Mouse (Mus musculus) cerebellum, adult 9-11 months (tissue): ENCODE measurements around the gene Supt16.
A peak's percentile ranks its signal among the peaks of the same experiment; 100 is the strongest.

Experiments
- DNase-seq: peaks from one replicate; pipeline ENCODE4 v3.0.0; 2022

Gene Supt16

DNA sequence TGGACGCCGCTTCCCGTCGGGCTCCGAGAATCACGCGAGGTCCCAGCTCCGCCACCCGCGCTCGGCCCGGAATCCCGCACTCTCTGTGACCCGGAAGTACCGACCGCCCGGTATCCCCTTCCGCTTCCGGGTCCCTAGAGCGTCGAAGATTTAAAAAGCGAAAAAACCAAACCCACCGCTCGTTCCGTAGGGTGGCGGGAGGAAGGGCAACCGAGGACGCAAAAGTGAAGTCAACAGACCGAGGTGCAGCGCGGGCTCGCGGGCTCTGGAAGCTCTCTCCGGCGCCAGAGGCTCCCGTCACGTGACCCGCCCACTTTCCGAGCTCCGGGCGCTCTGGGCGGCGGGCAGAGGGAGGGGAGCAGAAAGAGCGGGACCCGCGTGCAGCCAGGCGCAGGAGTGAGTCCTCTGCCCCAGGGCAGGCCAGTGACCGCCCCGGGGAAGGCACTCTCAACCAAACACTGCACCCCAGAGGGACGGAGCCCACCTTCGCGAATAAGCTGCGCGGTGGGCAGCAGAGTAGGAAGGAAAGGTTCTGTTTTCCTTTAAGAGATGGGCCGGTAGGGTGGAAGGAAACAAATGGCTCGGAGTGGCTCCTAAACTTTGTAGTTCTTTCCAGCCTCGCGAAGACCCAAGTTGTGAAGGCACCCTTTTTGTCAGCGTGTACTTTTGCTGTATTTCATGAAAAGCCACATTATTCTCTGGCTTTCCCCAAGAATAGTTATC is at the start of gene Supt16:
Gene Supt16, minus strand, starts transcription at position 261 of the 723 bp plus-strand sequence.
- DNase-seq = peak; percentile 81

DNA sequence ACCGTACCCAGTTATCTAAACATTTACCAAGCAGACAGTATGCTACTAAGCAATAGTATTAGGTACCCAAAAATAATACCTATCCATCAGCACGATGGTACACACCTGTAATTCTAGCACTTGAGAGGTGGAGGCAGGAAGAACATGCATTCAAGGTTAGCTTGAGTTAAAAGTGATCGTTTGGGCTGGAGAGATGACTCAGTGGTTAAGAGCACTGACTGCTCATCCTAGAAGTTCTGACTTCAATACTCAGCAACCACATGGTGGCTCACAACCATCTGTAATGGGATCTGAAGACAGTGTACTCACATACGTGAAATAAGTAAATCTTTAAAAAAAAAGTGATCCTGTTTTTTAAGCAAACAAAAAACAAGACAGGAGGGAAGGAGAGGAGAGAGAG is 48.9 kb upstream of the Supt16 start:
- no peak for DNase-seq

DNA sequence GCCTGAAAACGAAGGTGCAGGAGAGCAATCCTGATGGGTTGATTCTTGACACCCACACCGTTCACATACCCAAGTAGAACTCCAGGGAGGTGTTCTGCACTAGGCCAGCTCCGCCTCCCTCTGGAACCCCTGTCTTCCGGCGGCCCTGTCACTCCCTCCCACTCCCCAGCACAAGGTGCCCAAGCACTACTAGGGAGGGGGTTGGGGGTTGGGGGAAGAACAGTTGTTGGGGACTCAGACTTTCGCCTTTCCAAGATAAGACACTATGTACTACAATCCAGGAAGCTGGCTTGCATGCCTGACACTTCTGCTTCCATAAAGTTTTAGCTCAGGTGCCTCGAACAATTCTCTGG is 47.5 kb upstream of the Supt16 start:
- DNase-seq = no peak

DNA sequence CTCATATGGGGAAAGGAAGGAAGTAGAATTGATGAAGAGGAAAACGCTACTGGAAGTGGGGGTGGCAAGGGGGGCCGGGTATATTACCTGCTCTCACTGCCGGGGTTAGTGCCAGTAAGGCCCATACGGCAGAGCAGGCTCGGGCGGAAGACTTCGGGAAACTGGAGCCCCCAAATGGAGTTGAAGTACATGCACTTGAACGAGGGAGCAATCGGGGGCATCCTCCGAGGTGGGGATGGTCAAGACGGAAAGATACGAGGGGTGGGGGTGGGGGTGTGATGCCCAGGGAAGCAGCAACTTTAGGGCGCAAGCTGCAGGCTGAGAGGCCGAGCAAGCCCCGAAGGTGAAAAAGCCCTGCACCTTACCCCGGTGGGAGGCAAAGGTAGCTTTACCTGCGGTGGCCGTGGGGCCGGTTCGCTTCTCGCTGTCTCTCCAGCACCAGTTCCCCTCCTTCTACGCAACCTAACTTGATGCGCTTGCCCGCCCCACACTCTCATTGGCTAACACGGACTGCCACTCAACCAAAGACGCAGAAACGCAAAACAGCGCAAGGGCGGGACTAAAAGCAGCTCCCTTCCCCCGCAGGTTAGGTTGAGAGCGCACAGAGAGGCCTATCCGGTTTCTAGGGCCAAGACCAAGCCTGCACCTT is 46.9 kb upstream of the Supt16 start:
- peak; percentile 99 for DNase-seq

DNA sequence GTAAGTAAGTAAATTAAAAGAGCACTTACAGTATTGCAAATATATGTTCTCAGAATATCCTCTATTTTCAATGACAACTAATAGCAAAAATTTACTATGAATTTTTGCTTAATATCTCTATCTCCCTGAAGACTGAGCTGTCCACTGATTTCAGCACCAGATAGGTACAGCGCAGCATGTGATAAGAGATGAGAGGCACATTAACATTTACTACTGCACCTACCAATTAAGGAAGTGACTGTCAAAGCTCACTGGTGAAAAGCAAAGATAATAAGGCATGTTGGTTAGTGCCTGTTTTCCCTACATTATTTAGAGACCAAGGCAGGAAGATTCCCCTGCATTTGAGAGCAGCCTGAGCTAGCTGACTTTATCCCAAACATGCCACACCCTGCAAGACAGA is 39.0 kb upstream of the Supt16 start:
- no peak for DNase-seq

DNA sequence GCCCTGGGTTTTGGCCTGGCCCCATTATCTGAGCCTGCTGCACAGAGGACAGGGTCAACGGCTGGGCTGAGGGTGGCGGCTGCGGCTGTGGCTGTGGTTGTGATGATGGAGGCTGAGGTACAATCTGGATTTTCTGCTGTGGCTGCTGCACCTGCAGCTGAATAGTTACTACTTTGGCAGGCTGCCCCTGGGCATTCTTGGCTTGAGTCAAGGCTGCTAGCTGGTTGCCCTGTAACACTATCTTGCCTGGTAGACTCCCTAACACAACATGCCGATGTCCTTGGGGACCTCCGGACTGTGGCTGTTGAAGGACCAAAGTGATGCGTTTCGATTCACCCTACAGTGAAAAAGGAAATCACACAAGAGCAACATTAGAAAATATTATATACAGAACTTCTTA is 37.9 kb upstream of the Supt16 start:
- no peak for DNase-seq

DNA sequence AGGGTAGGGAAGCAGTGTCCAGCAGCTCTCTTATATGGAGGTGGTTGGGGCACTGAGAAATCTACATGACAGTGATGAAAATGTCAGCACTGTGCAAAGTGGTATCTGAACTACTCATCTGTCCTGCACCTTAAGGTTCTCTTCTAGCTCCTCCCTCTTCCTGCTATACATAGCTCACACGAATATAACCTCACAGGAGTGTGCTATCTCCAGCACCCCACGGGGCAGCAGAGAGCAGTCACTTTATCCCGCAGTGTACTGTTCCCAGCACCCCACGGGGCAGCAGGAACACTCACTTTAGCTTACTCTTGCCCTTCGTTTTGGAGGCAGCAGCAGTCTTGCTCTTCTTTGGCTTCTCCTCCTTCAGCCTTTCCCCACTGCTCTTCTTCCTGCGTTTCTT is 35.0 kb upstream of the Supt16 start:
- no peak for DNase-seq

DNA sequence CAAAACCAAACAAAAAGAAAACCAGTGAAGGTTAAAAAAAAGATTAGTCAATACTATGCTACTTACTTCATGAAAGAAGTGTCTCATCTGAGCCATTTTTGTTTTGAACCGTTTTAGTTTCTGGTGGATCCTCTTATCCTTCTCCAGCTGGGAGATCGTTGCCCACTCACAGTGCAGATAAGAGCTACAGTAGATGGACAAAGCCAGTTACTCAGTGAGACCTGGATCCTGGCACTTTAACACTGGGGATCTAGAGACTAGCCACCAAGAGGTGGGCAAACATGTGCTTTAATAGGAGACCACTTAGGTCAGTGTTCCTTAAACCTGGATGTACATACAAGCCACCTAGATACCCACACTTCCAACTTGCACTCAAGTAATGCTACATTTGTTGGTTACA is 28.8 kb upstream of the Supt16 start:
- no peak for DNase-seq

DNA sequence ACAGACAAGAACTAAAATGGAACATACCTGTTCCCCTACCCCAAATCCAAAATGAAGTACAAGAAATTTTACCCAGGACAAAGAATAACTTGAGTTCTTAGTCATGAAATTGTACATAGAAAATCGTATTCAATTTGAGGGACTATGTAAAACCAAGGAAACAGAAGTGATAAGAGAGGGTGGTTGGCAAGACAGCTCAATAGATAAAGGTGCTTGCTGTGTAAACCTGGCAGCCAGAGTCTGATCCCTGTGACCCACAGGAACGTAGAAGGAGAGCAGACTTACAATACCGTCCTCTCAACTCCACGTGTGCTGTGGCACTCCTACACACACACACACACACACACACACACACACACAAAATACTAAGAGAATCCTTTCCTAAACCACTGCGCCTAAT is 20.0 kb upstream of the Supt16 start:
- no peak for DNase-seq

DNA sequence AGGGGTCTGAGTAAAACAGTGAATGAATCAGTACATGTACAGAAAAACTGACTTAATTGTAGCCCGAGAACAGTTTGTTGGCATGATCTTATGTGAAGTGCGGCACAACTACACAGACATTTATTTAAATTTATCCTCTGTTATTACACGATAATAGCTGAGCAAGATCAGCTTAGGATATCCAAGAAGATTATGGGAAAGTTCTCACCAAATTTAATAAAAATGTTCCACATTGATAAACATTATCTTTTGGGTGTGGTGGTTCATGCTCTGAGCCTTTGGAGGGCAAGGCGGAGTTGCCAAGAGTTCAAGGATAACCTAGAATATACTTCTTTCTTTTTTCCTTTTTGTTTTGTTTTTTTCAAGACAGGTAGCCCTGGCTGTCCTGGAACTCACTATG is 2.2 kb upstream of the Supt16 start:
- DNase-seq = no peak

DNA sequence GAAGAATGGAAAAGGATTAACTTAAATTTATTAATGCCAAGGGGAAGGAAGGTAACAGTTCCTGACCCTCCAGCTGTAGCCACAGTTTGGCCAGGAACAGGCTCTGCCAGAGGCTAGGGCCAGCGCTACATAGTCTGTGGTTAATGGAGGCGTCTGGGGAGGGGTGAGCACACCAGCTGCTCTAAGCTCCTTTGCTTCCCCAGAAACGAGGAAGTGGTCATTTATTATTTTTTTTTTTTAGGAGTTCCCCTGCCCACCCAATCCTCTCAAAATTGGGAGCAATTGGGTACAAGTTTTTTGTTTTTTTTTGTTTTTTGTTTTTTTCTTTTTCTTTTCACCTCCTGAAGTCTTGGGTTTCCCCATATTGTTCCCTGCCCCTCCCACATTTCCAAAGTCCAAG is 925 bp upstream of the Supt16 start:
- DNase-seq = peak; percentile 16

DNA sequence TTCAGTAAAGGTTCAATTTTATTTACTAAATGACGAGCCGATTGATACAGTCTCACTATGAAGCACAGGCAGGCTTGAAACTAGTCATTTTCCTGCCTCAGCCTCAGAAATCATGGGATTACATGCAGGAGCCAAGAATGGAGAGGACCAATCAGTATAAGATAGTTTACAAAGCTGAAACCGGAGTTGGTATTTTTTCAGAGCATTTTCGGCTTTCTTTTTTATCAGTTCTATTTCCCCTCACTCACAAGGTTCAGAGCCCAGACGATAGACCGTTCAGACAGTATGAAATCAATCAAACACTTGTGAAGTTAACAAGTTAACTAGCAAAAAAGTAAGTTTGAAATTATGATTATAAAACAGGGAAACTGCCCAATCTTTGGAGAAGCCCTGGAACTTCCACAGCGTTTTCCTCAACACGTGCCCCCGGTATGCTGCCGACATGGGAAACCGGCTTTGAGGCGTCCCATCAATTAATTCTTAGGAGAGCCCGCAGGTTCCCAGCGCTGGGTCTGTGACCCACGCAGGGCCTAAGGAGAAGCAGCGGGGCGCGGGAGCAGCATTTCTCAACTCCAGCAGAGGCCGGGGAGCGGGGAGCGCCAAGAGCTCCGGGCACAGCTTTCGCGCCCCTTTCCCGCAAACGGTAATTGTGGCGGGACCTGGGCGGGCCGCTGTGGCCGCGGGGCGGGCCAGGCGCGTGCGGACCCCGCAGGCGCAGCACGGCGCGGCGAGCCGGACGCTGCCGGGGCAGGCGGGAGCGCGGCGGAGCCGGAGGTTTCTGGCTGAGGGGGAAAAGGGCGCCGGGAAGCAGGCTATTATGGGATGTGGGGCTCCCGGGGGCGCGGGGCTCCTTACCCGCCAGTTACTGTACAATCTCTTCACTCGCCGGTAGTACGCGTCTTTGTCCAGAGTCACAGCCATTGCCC is 723 bp downstream of the Supt16 start:
- DNase-seq = no peak

DNA sequence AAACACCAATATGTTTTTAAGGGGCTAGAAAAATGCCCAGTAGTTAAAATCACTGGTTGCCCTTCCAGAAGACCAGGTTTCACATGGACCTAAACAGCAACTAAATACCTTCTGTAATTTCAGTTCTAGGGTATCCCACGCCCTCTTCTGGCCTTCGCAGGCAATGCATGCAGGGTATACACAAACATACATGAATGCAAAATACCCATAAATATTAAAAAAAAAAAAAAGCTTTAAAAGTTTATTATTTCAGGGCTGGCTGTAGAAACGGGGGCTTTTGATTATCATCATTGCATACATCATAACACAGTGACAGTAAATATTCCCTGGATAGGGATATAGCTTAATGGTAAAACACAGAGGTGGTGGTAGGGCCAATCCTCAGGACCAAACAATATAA is 1.5 kb downstream of the Supt16 start:
- peak; percentile 33 for DNase-seq

DNA sequence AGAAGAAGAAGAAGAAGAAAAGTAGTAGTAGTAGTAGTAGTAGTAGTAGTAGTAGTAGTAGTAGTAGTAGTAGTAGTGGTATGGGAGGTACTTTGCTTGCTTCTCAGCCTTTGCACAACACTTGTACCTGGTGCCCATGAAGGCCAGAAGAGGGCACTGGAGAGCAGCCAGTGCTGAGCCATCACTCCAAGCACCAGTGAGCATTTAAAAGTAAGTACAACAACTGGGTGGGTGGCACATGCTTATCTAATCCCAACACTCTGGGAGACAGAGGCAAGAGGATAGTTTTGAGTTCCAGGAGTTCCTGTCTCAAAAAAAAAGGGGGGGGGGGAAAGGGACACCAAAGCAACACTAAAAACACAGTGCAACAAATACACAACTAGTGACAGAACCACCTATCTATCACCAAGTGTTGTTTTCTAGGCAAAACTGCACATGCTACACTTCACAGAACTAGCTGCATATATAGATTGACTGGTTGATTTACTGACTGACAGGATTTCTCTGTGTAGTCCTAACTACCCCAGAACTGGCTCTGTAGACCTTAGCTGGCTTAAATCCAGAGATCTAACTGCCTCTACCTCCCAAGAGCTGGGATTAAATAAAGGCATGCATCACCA is 6.4 kb downstream of the Supt16 start:
- peak; percentile 20 for DNase-seq

DNA sequence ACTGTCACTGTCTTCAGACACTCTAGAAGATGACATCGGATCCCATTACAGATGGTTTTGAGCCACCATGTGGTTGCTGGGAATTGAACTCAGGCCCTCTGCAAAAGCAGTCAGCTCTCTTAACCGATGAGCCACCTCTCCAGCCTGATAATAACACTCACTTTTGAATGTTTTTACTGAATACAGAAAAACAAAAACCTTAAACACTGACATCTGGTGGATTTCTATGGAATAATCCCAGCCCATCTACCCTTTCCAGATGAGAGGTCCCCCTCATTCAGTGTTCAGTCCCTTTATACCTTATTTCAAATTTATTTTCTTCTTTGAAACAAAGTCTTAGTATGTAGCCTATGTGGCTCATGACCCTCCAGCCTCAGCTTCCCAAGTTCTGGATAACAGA is 7.7 kb downstream of the Supt16 start:
- DNase-seq = no peak

DNA sequence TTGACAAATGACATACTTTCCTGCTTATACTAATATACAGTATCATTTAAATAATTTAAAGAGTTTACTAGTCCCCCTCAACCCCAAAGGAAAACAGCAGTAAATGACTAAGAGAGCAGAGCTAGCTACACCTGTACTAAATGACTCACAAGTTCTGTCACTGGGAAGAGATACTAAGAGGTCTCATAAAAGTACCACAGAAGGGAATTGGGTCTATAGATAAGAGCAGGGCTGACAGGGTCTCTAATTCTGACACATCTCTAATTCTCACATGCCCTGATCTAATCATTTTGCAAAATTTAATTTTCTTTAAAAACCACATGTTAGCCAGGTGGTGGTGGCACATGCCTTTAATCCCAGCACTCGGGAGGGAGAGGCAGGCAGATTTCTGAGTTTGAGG is 8.4 kb downstream of the Supt16 start:
- DNase-seq = no peak

DNA sequence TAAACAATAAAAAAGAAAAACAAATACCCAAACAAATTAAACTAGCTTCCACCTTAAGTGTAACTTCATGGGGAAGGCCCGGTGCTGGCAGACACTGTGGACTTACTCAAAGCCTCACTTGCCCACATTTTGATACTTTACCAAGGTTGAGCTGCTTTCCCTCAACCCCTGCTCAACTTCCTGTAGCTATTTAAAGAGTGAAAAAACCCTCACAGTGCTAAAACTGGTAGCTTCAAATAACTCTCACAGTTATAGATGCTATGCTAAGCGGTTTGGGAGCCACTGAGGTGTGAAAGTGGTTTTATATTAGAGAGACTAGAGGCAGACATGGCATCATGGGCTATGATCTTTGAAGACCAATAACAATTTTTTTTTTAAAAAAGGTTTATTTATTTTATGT is 30.6 kb downstream of the Supt16 start:
- DNase-seq = no peak

DNA sequence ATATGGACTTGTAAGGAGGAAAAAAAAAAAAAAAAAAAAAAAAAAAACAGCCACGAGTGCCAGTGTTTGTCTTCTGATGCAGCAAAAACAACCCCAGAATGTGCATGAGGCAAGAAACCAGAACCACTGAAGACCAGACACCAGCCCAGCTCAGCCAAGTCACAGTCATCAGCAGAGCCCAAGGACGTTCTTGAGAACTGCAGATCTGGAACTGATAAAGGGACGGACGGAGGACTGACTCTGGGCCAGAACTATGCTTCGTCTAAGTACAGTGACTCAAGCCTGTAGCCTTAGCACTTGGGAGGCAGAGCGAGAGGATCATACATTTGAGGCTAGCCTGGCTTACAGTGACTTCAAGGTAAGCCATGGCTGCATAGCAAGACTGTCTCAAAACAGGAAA is 36.3 kb downstream of the Supt16 start:
- DNase-seq = no peak

DNA sequence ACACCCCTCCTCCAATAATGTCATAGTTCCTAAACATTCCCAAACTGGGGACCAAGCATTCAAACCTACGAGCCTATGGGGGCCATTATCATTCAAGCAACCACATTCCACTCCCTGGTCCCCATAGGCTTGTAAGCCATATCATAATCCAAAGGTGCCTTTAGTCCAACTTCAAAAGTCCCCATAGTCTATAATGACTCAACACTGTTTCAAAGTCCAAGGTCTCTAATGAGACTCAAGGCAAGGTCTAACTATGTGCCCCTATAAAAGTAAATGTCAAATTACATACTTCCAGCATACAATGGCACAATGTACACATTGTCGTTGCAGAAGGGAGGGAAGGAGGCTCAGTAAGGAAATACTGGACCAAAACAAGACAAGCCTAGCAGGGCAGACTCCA is 42.2 kb downstream of the Supt16 start:
- no peak for DNase-seq

DNA sequence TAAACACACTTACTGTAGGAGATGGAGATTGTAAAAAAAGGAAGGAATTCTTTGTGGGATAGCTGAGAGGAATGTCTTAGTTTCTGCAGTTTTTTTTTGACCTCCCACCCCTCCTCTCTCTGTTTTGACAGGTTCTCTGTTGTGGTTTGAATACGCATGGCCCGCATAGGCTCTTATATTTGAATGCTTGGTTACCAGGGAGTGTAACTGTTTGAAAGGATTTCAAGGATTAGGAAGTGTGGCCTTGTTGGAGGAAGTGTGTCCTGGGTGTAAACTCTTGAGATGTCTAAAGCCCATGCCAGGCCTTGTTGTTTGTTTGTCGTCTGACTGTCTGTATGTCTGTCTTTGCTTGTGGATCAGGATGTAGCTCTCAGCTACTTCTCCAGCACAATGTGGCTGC is 44.6 kb downstream of the Supt16 start:
- DNase-seq = no peak

DNA sequence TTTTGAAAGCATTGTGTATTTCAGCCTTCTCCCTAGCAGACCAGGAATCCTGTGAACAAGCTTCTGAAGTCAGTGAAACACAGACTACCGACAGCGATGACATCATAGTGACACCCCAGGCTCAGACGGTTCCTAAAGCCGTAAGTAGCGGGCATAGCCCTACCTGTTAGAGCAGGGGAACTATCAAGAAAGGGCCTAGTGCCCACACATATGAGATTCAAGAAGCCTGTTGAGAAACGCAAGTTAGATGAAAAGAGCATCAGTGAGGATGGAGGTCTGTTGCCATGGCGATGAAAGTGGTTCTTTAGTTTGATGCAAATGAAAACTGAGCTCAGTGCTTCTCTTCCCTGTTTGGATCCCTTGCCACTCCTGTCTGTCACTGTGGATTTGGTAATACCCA is 45.0 kb downstream of the Supt16 start:
- no peak for DNase-seq

DNA sequence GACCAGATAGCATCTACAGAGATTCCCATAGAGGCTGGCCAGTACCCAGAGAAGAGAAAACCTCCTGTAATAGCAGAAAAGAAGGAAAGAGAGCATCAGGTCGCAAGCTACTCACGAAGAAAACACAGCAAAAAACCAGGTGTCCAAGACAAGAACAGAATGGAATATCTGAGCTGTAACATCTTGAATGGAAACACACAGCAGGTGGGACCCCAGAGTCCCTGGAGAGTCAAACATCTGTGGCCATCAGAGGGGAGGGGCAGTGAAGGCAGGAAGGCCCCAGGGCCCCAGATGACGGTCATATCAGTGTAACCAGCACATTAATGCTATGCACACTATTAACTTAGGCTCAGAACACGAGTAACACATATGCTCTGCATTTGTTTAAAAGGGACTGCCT is 47.3 kb downstream of the Supt16 start:
- no peak for DNase-seq

DNA sequence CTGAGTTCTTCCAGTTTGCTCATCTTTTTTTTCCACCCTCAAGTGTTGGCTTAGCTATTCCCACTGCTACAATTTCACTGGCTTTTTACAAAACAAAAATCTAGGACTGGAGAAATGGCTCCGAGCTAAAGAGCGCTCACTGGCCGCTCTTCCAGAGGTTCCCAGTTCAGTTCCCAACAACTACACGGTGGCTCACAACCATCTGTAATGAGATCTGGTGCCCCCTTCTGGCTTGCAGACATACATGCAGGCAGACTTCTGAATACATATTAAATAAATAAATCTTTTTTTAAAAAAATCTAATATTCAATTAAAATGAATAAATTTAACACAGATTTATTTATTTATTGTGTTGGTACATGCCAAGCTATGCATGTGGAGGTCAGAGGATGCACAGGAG is 50.7 kb downstream of the Supt16 start:
- DNase-seq = no peak

DNA sequence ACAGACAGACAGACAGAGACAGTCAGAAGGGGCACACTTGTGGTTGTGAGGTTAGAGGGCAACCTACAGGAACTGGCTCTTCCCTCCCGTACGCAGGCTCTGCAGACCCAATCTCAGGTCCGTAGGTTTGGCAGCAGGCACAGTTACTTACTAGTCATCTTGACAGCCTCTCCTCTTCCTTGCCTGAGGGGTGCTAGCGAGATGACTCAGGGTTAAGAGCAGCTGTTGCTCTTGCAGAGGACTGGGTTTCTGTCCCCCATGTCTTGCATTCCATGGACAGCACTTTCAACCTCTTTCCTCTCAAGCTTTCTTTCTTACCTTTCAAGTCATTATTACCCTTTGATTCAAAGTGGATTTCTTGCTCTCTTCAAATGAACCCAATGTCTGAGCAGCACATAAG is 53.1 kb downstream of the Supt16 start:
- no peak for DNase-seq
